ENCODE assay signal across 9 mouse cellular contexts in genomic region chr10:69927012-69927411, GRCm38 (mm10).
A peak's percentile ranks its signal among the peaks of the same experiment; 100 is the strongest.
DNase-seq lines count a peak whose midpoint lies in the region; ATAC-seq and TF ChIP-seq lines count a peak whose summit lies in the region.
"Had no signal": no experiment of that assay in that cellular context is flagged by ENCODE, and none has a peak within 500 bp of the region (broad histone marks: within the 10 kb centered on the region; RNA-seq: fewer than 3 reads in every experiment).

No protein-coding gene starts in this region.

- H3K9me3 ChIP-seq in heart, embryonic 10.5 days, result no peaks in the 10 kb centered on the region
- no peaks in the 10 kb centered on the region for H3K9me3 ChIP-seq in CH12.LX (replicated peaks; ENCODE audit: low read length)
- H3K9me3 ChIP-seq in hindbrain, embryonic 11.5 days (ENCODE audit: control insufficient read depth, low read length), result no peaks in the 10 kb centered on the region
- H3K9me3 ChIP-seq in liver, embryonic 14.5 days (ENCODE audit: control insufficient read depth, low read length), result no peaks in the 10 kb centered on the region

- TF ChIP-seq EP300 in CH12.LX (IDR thresholded peaks at IDR 0.05; ENCODE audit: low read length), result no peak
- no peak for TF ChIP-seq EP300 in liver, embryonic 14.5 days (IDR thresholded peaks at IDR 0.05; ENCODE audit: low read depth)

- H3K4me2 ChIP-seq in CH12.LX (ENCODE audit: insufficient read depth, low read depth, poor library complexity, severe bottlenecking), result no peak overlapping the region
- H3K4me2 ChIP-seq in hindbrain, embryonic 11.5 days (replicated peaks; ENCODE audit: low read depth, low read length), result peak overlapping the region; percentile 39
- H3K4me2 ChIP-seq in liver, embryonic 14.5 days (ENCODE audit: low read depth), result peak overlapping the region; percentile 86

- H3K27me3 ChIP-seq in heart, embryonic 10.5 days (ENCODE audit: insufficient read depth, poor library complexity, severe bottlenecking), result no peaks in the 10 kb centered on the region
- H3K27me3 ChIP-seq in CH12.LX (replicated peaks), result no peaks in the 10 kb centered on the region
- no peaks in the 10 kb centered on the region for H3K27me3 ChIP-seq in hindbrain, embryonic 11.5 days (ENCODE audit: control insufficient read depth, insufficient read depth, low read length)
- peaks cover 31% of the 10 kb centered on the region for H3K27me3 ChIP-seq in liver, embryonic 14.5 days (ENCODE audit: control insufficient read depth, insufficient read depth, low read length)

- peaks cover 28% of the 10 kb centered on the region for H3K36me3 ChIP-seq in heart, embryonic 10.5 days
- peaks cover 0 to 11% of the 10 kb centered on the region in 2 experiments for H3K36me3 ChIP-seq in CH12.LX (replicated peaks in 1 of 2; ENCODE audit: control insufficient read depth in 1 of 2, insufficient read depth in 1 of 2, low read length in 1 of 2)
- no peaks in the 10 kb centered on the region for H3K36me3 ChIP-seq in hindbrain, embryonic 11.5 days (ENCODE audit: control insufficient read depth, insufficient read depth, low read length)
- H3K36me3 ChIP-seq in liver, embryonic 14.5 days (replicated peaks; ENCODE audit: control insufficient read depth, insufficient read depth, low read depth), result no peaks in the 10 kb centered on the region

- DNase-seq in heart, embryonic 10.5 days (ENCODE audit: low spot score), result no peak
- DNase-seq in heart, adult 8-10 months (ENCODE audit: low spot score), result no peak
- DNase-seq in CH12.LX (ENCODE audit: extremely low read depth), result no peak
- DNase-seq in hindbrain, embryonic 11.5 days (ENCODE audit: low spot score), result no peak
- DNase-seq in liver, embryonic 14.5 days (ENCODE audit: low read depth in 3 of 3, low spot score in 3 of 3), result no peak
- no peak for DNase-seq in spleen, adult 12 weeks (ENCODE audit: low spot score)
- DNase-seq in gastrocnemius, postnatal 4 days (ENCODE audit: low spot score in 2 of 2), result no peak
- no peak for DNase-seq in thymus, postnatal 4 days

- H3K4me3 ChIP-seq in heart, embryonic 10.5 days, result peak overlapping the region; percentile 54
- H3K4me3 ChIP-seq in CH12.LX (replicated peaks in 1 of 3; ENCODE audit: low read depth in 2 of 3, low read length in 2 of 3, poor library complexity in 1 of 3), result no peak overlapping the region
- H3K4me3 ChIP-seq in hindbrain, embryonic 11.5 days (ENCODE audit: low read depth, low read length), result peak overlapping the region; percentile 28
- peak overlapping the region in 1 of 2 experiments; percentile 3; a peak in 2 of 4 replicates for H3K4me3 ChIP-seq in liver, embryonic 14.5 days (ENCODE audit: insufficient read depth in 1 of 2, low read depth in 2 of 2, low read length in 2 of 2)
- H3K4me3 ChIP-seq: left cerebral cortex, adult 2 months had no signal

- 19% methylated on average over 9 of the region's 9 CpGs for WGBS in heart, embryonic 10.5 days
- WGBS in hindbrain, embryonic 11.5 days, result 6% methylated on average over 9 of the region's 9 CpGs
- WGBS in liver, embryonic 14.5 days (ENCODE audit: insufficient replicate concordance), result 19% methylated on average over 9 of the region's 9 CpGs

- no peak for TF ChIP-seq POLR2A in CH12.LX (IDR thresholded peaks at IDR 0.05; ENCODE audit: low read depth, low read length)

- TF ChIP-seq RAD21 in CH12.LX (IDR thresholded peaks at IDR 0.05; ENCODE audit: low read depth, low read length), result no peak

- H3K79me2 ChIP-seq in CH12.LX (replicated peaks; ENCODE audit: control insufficient read depth, extremely low read depth, insufficient read depth, poor library complexity, severe bottlenecking), result no peaks in the 10 kb centered on the region

- ATAC-seq in hindbrain, embryonic 11.5 days (ENCODE audit: low FRiP score), result no peak
- no peak for ATAC-seq in liver, embryonic 14.5 days (ENCODE audit: insufficient read depth)

- dilution Hi-C loops in CH12.LX (cut with MboI; ENCODE audit: extremely low pct_ligation_motif_present, extremely low pct_unique_long_range_greater_than_20kb, low sequenced_read_pairs), result no loop called here

- H3K27ac ChIP-seq in heart, embryonic 10.5 days, result peak overlapping the region; percentile 52; the same call in 1 of the 2 replicates
- H3K27ac ChIP-seq in CH12.LX (ENCODE audit: insufficient read depth, low read depth), result no peak overlapping the region
- H3K27ac ChIP-seq in hindbrain, embryonic 11.5 days (ENCODE audit: low read depth, low read length), result 0 out of 2 replicates have a peak overlapping the region, but pooled peaks have one; percentile 42
- H3K27ac ChIP-seq in liver, embryonic 14.5 days, result no peak overlapping the region
- H3K27ac ChIP-seq: left cerebral cortex, adult 2 months had no signal

- TF ChIP-seq CTCF in CH12.LX (conservative IDR thresholded peaks at IDR 0.05 in 1 of 2, IDR thresholded peaks at IDR 0.05 in 1 of 2; ENCODE audit: low read depth in 2 of 2, low read length in 2 of 2), result no peak
- TF ChIP-seq CTCF in liver, embryonic 14.5 days (IDR thresholded peaks at IDR 0.05; ENCODE audit: low read depth), result no peak

- H3K4me1 ChIP-seq in heart, embryonic 10.5 days, result peaks cover 45% of the 10 kb centered on the region
- peaks cover 4 to 9% of the 10 kb centered on the region in 2 experiments; a peak in 2 of 4 replicates for H3K4me1 ChIP-seq in CH12.LX (ENCODE audit: control insufficient read depth in 1 of 2, insufficient read depth in 2 of 2)
- H3K4me1 ChIP-seq in hindbrain, embryonic 11.5 days (replicated peaks; ENCODE audit: control insufficient read depth, insufficient read depth, low read length), result peaks cover 4% of the 10 kb centered on the region; the same call in 1 of the 2 replicates
- peaks cover 8 to 14% of the 10 kb centered on the region in 2 experiments for H3K4me1 ChIP-seq in liver, embryonic 14.5 days (replicated peaks; ENCODE audit: control insufficient read depth in 2 of 2, insufficient read depth in 2 of 2, low read length in 1 of 2)

- no peak overlapping the region for H3K9ac ChIP-seq in CH12.LX (ENCODE audit: insufficient read depth, low read depth)
- H3K9ac ChIP-seq in hindbrain, embryonic 11.5 days (ENCODE audit: low read depth, low read length), result peak overlapping the region; percentile 28; the same call in 1 of the 2 replicates
- H3K9ac ChIP-seq in liver, embryonic 14.5 days (replicated peaks), result no peak overlapping the region

- in situ Hi-C loops in CH12.LX (cut with MboI; ENCODE audit: low pct_ligation_motif_present, low pct_unique_long_range_greater_than_20kb, low sequenced_read_pairs), result no loop called here

TF ChIP-seq in CH12.LX, 34 proteins besides CTCF, POLR2A, EP300 and RAD21:
- TF ChIP-seq IRF4 (IDR thresholded peaks at IDR 0.05; ENCODE audit: low read depth, low read length), result peak; percentile 21; the same call in 1 of the 2 replicates
- TF ChIP-seq UBTF (IDR thresholded peaks at IDR 0.05; ENCODE audit: low read depth, low read length), result no peak
- no peak for TF ChIP-seq GABPA (IDR thresholded peaks at IDR 0.05; ENCODE audit: insufficient replicate concordance, low read depth, low read length)
- no peak for TF ChIP-seq HCFC1 (IDR thresholded peaks at IDR 0.05; ENCODE audit: low read depth, low read length)
- TF ChIP-seq MAZ (IDR thresholded peaks at IDR 0.05; ENCODE audit: low read depth, low read length), result no peak
- TF ChIP-seq MXI1 (IDR thresholded peaks at IDR 0.05; ENCODE audit: low read depth, low read length), result no peak
- no peak for TF ChIP-seq ELF1 (IDR thresholded peaks at IDR 0.05; ENCODE audit: low read depth, low read length)
- TF ChIP-seq NRF1 (IDR thresholded peaks at IDR 0.05; ENCODE audit: low read depth, low read length), result no peak
- TF ChIP-seq RCOR1 (conservative IDR thresholded peaks at IDR 0.05; ENCODE audit: low read depth, low read length), result no peak
- TF ChIP-seq SMC3 (IDR thresholded peaks at IDR 0.05; ENCODE audit: low read depth, low read length), result no peak
- TF ChIP-seq BHLHE40 (IDR thresholded peaks at IDR 0.05; ENCODE audit: low read depth, low read length), result peak; percentile 85
- no peak for TF ChIP-seq NELFE (IDR thresholded peaks at IDR 0.05; ENCODE audit: low read depth, low read length)
- TF ChIP-seq TCF12 (IDR thresholded peaks at IDR 0.05; ENCODE audit: low read depth, low read length), result no peak

Comparison
In these comparisons a context has a peak if more than half of its experiments do, and no peak if none do; other contexts are left out.
1. H3K27ac ChIP-seq: peak in heart, embryonic 10.5 days (single experiment) and hindbrain, embryonic 11.5 days (single experiment); none in CH12.LX (single experiment) and liver, embryonic 14.5 days (single experiment).
2. H3K4me3 ChIP-seq: peak in heart, embryonic 10.5 days (single experiment) and hindbrain, embryonic 11.5 days (single experiment); none in CH12.LX (0 of 3).